Mouse (Mus musculus) ES-Bruce4 (cell line): ENCODE measurements around the gene Cep250. TPM values are rescaled to one million over a fixed set of nuclear protein-coding genes. Genes with fewer than 3 reads are reported as not detected.
A peak's percentile ranks its signal among the peaks of the same experiment; 100 is the strongest.

Experiments
- H3K27ac ChIP-seq: 2 replicates; pipeline ENCODE4 v1.5.1; 2012; ENCODE audit warnings: low read length, inconsistent platforms; ENCODE audit not compliant: insufficient read depth
- H3K27me3 ChIP-seq: 2 replicates; pipeline ENCODE4 v1.6.1; 2012; ENCODE audit warnings: mild to moderate bottlenecking, low read length, inconsistent platforms; ENCODE audit not compliant: control insufficient read depth, poor library complexity, insufficient read depth, severe bottlenecking
- H3K36me3 ChIP-seq: 2 replicates; pipeline ENCODE4 v1.6.1; 2012; ENCODE audit warnings: inconsistent platforms, mild to moderate bottlenecking, low read length, moderate library complexity; ENCODE audit not compliant: control insufficient read depth, poor library complexity, insufficient read depth, severe bottlenecking
- H3K4me1 ChIP-seq: one replicate; pipeline ENCODE4 v1.8.1; 2011; ENCODE audit warnings: low read length; ENCODE audit not compliant: control insufficient read depth, insufficient read depth
- H3K4me3 ChIP-seq: 2 replicates; pipeline ENCODE4 v1.5.1; 2011; ENCODE audit warnings: low read depth, mild to moderate bottlenecking, low read length
- H3K9ac ChIP-seq: 2 replicates; pipeline ENCODE4 v1.6.1; 2012; ENCODE audit warnings: low read depth, mild to moderate bottlenecking, inconsistent platforms; ENCODE audit not compliant: poor library complexity, severe bottlenecking
- H3K9me3 ChIP-seq: replicated peaks from 2 replicates; pipeline ENCODE4 v1.6.1; 2012; ENCODE audit warnings: mild to moderate bottlenecking, low read length, inconsistent platforms; ENCODE audit not compliant: control insufficient read depth, poor library complexity, insufficient read depth, severe bottlenecking
- CTCF ChIP-seq: IDR thresholded peaks from one replicate; pipeline ENCODE4 v1.8.1; 2011; ENCODE audit warnings: low read depth, low read length
- EP300 ChIP-seq: IDR thresholded peaks from 2 replicates; pipeline ENCODE4 v1.6.1; 2011; ENCODE audit warnings: low read depth, low read length; ENCODE audit not compliant: insufficient read depth
- POLR2A ChIP-seq: IDR thresholded peaks from one replicate; pipeline ENCODE4 v1.8.1; 2011; ENCODE audit warnings: low read length; ENCODE audit not compliant: insufficient read depth
- polyA plus RNA-seq: library from polyadenylated mRNA; stranded (reverse); fragments of >200 nt; gene quantifications from 2 replicates; pipeline ENCODE4 v1.2.4, GENCODE M21; 2011; ENCODE audit warnings: low read depth; ENCODE audit not compliant: missing spikeins, insufficient read depth, insufficient read length

Gene Cep250
- polyA plus RNA-seq, 1 experiment = 24.9 TPM

GRCm38 (mm10) chr2:155991863-155992321 lies 35.6 kb downstream of the Cep250 start:
- Histone ChIP-seq H3K4me1 (no peaks in the 10 kb centered on the region), H3K36me3 (peaks cover 17% of the 10 kb centered on the region), H3K27ac (no peak overlapping the region), H3K9me3 (0 out of 2 replicates have a peak, but pooled peaks cover 2% of the 10 kb centered on the region), H3K4me3 (no peak overlapping the region), H3K9ac (no peak overlapping the region), H3K27me3 (no peaks in the 10 kb centered on the region)
- no peak for TF ChIP-seq POLR2A
- no peak for TF ChIP-seq CTCF
- TF ChIP-seq EP300 = no peak

GRCm38 (mm10) chr2:156005393-156005792 lies 49.1 kb downstream of the Cep250 start:
- no peak overlapping the region for H3K4me3 ChIP-seq
- H3K9ac ChIP-seq = no peak overlapping the region
- H3K4me1 ChIP-seq = no peaks in the 10 kb centered on the region
- H3K27ac ChIP-seq = no peak overlapping the region
- 0 out of 2 replicates have a peak, but pooled peaks cover 3% of the 10 kb centered on the region for H3K36me3 ChIP-seq
- no peaks in the 10 kb centered on the region for H3K27me3 ChIP-seq
- H3K9me3 ChIP-seq = no peaks in the 10 kb centered on the region
- TF ChIP-seq CTCF (peak; percentile 15), EP300 (no peak), POLR2A (no peak)

GRCm38 (mm10) chr2:156007888-156008532 lies 51.8 kb downstream of the Cep250 start, which contains the start of the genes 6430550D23Rik and Ergic3:
Gene 6430550D23Rik, minus strand, starts transcription at chr2:156007977.
Gene Ergic3, plus strand, starts transcription at chr2:156008045.
- H3K27me3 ChIP-seq = no peaks in the 10 kb centered on the region
- H3K4me3 ChIP-seq = peak within 1 kb of the TSS; percentile 81
- no peak for TF ChIP-seq EP300
- H3K4me1 ChIP-seq = no peaks in the 10 kb centered on the region
- peak within 1 kb of the TSS; percentile 58 for H3K9ac ChIP-seq
- H3K9me3 ChIP-seq = no peaks in the 10 kb centered on the region
- peak within 1 kb of the TSS; percentile 10; the same call in 1 of the 2 replicates for H3K27ac ChIP-seq
- peaks cover 11% of the 10 kb centered on the region; the same call in 1 of the 2 replicates for H3K36me3 ChIP-seq

- H3K27ac ChIP-seq = no peak overlapping the region
- TF ChIP-seq POLR2A = no peak
- no peak for TF ChIP-seq CTCF
- TF ChIP-seq EP300 = no peak
- no peak overlapping the region for H3K9ac ChIP-seq
- no peaks in the 10 kb centered on the region for H3K9me3 ChIP-seq
- H3K27me3 ChIP-seq = no peaks in the 10 kb centered on the region
- no peak overlapping the region for H3K4me3 ChIP-seq
- H3K4me1 ChIP-seq = no peaks in the 10 kb centered on the region
- peaks cover 6% of the 10 kb centered on the region; the same call in 1 of the 2 replicates for H3K36me3 ChIP-seq
These were observed 61.8 kb downstream of the Cep250 start for GRCm38 (mm10) chr2:156018106-156018505.

GRCm38 (mm10) chr2:156021219-156021618 lies 65.0 kb downstream of the Cep250 start:
- no peaks in the 10 kb centered on the region for H3K9me3 ChIP-seq
- H3K36me3 ChIP-seq = peaks cover 6% of the 10 kb centered on the region; the same call in 1 of the 2 replicates
- no peak overlapping the region for H3K9ac ChIP-seq
- no peak for TF ChIP-seq CTCF
- no peak for TF ChIP-seq POLR2A
- H3K4me1 ChIP-seq = no peaks in the 10 kb centered on the region
- no peak overlapping the region for H3K4me3 ChIP-seq
- H3K27me3 ChIP-seq = no peaks in the 10 kb centered on the region
- H3K27ac ChIP-seq = no peak overlapping the region

GRCm38 (mm10) chr2:156021765-156022164 lies 65.5 kb downstream of the Cep250 start:
- Histone ChIP-seq H3K9me3 (no peaks in the 10 kb centered on the region), H3K36me3 (0 out of 2 replicates have a peak, but pooled peaks cover 2% of the 10 kb centered on the region), H3K9ac (no peak overlapping the region), H3K27ac (no peak overlapping the region), H3K4me1 (no peaks in the 10 kb centered on the region), H3K27me3 (no peaks in the 10 kb centered on the region), H3K4me3 (no peak overlapping the region)
- TF ChIP-seq EP300 (no peak), POLR2A (no peak), CTCF (no peak)
